In the genomic region with DNA sequence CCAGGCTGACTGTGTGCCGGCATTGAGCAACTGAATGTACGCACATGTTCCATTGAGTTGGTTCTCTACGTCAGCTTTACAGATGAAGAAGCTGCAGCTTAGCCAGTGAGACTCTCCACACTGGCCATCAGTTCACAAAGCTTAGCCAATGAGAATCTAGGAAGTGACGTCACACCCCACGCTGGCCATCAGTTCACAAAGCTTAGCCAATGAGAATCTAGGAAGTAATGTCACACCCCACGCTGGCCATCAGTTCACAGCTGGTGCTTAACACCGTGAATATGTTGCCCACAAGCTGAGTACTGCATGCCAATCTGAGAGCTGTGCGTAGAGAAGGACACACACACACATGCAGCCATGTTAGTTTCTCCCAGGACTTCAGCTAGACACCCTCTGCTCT, we compare ENCODE assay signal across 21 mouse cellular contexts. TPM values are rescaled to one million over a fixed set of nuclear protein-coding genes. Genes with fewer than 3 reads are reported as not detected.
DNase-seq lines count a peak whose midpoint lies in the region; ATAC-seq lines count a peak whose summit lies in the region.
"Had no signal": no experiment of that assay in that cellular context is flagged by ENCODE, and none has a peak within 500 bp of the region (broad histone marks: within the 10 kb centered on the region; RNA-seq: fewer than 3 reads in every experiment).

No protein-coding gene starts in this region.

- no peak for ATAC-seq in megakaryocyte, adult 5-6 weeks (ENCODE audit: poor library complexity, severe bottlenecking)
- ATAC-seq in granulocyte monocyte progenitor cell, adult 5-6 weeks (replicated peaks; ENCODE audit: poor library complexity, severe bottlenecking): peak; percentile 14; the same call in 1 of the 2 replicates
- ATAC-seq: forebrain, embryonic 13.5 days; forebrain, embryonic 15.5 days; forebrain, postnatal 0 days had no signal

- H3K27me3 ChIP-seq in megakaryocyte, embryonic 14.5 days (replicated peaks): no peaks in the 10 kb centered on the region
- H3K27me3 ChIP-seq: embryonic facial prominence, embryonic 12.5 days; forebrain, embryonic 13.5 days; forebrain, embryonic 15.5 days had no signal

- peaks cover 21% of the 10 kb centered on the region for H3K4me1 ChIP-seq in megakaryocyte, embryonic 14.5 days

- peaks cover 91% of the 10 kb centered on the region for H3K36me3 ChIP-seq in megakaryocyte, embryonic 14.5 days (replicated peaks; ENCODE audit: low read length)
- H3K36me3 ChIP-seq: forebrain, embryonic 15.5 days had no signal

- peak; percentile 25 for DNase-seq in ES-CJ7 (ENCODE audit: low read depth, low spot score)
- peak; percentile 81 for DNase-seq in R1 (ENCODE audit: low read depth, low spot score)
- no peak for DNase-seq in neural tube, embryonic 10.5 days (ENCODE audit: extremely low spot score, low spot score)
- DNase-seq in MN1 (ENCODE audit: low spot score): no peak
- DNase-seq: adrenal gland, adult 2 months; adrenal gland, postnatal 10 days; adrenal gland, postnatal 25 days; cerebellum, adult 11 months; cerebellum, adult 18-20 months; cerebellum, adult 8-10 months; cerebellum, adult 9-11 months; cerebellum, postnatal 25 days; forebrain, postnatal 0 days had no signal

- H3K4me3 ChIP-seq in megakaryocyte, embryonic 14.5 days (replicated peaks): peak overlapping the region; percentile 40
- H3K4me3 ChIP-seq: embryonic facial prominence, embryonic 10.5 days; embryonic facial prominence, embryonic 12.5 days; forebrain, embryonic 13.5 days; forebrain, embryonic 15.5 days had no signal

- H3K9me3 ChIP-seq in megakaryocyte, embryonic 14.5 days: no peaks in the 10 kb centered on the region
- H3K9me3 ChIP-seq: embryonic facial prominence, embryonic 10.5 days; embryonic facial prominence, embryonic 12.5 days; forebrain, embryonic 13.5 days; forebrain, embryonic 15.5 days; G1E had no signal

RNA-seq across cellular contexts. Expression of gene Nfkb1, which starts 42.8 kb away (rescaled TPM):
- 20.8 and 39.8 TPM in 2 replicates for polyA plus RNA-seq in megakaryocyte, embryonic 14.5 days (2012; ENCODE audit: insufficient read depth, low replicate concordance)
- total RNA-seq in megakaryocyte, adult 5-6 weeks (2015): 104 and 105 TPM in 2 replicates
- total RNA-seq in megakaryocyte, adult 5-6 weeks (2017): 181 and 183 TPM in 2 replicates
- 100 and 112 TPM in 2 replicates for total RNA-seq in granulocyte monocyte progenitor cell, adult 5-6 weeks (2014; fragmentation: Nextera tagmentation)
- 104 and 117 TPM in 2 replicates for total RNA-seq in granulocyte monocyte progenitor cell, adult 5-6 weeks (2017)

Comparison
In these comparisons a context has a peak if more than half of its experiments do, and no peak if none do; other contexts are left out.
1. DNase-seq: peak in ES-CJ7 (single experiment) and R1 (single experiment); none in neural tube, embryonic 10.5 days (single experiment) and MN1 (single experiment).